Mouse (Mus musculus) testis, adult 2 months (tissue): ENCODE data around the gene Ms4a6d.

Experiments used
- CTCF ChIP-seq: fragments of 200-500 bp; IDR thresholded peaks from 2 replicates; pipeline ENCODE4 v1.5.1; 2012; ENCODE audit warnings: low read depth, mild to moderate bottlenecking, inconsistent platforms, low read length, moderate library complexity; ENCODE audit not compliant: control insufficient read depth, insufficient read depth, insufficient replicate concordance
- POLR2A ChIP-seq: fragments of 200-500 bp; IDR thresholded peaks from 2 replicates; pipeline ENCODE4 v1.6.1; 2012; ENCODE audit warnings: low read depth, mild to moderate bottlenecking, inconsistent platforms, low read length, moderate library complexity; ENCODE audit not compliant: control insufficient read depth

DNA sequence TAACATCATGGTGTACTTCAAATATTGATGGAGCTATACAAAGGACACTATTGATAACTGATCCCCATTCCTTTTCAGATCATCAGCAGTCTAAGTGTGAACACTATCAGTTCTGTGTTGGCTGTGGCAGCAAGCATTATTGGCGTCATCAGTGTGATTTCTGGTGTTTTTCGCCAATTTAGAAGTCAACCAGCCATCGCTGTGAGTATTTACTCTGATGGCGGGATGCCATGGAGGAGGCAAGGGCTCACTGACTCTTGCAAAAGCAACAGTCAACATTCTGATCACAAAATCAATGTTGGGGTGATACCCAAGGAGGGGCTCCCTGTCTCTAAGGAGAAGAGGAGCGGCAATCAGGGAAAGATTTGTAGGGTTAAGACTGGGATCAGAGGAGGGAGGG is 49.9 kb downstream of the Ms4a6d start:
- TF ChIP-seq CTCF (no peak), POLR2A (no peak)
